Mouse (Mus musculus) stomach, embryonic 15.5 days (tissue): ENCODE data around the gene Shisal1. TPM values are rescaled to one million over a fixed set of nuclear protein-coding genes. Genes with fewer than 3 reads are reported as not detected.

Experiments
- ATAC-seq: fragments of 200-750 bp; cut with Nextera tagmentation; 2 replicates; pipeline ENCODE4 v1.8.0; 2017; ENCODE audit warnings: low read depth, moderate number of reproducible peaks, moderate TSS enrichment; ENCODE audit not compliant: insufficient read depth, low FRiP score
- H3K27ac ChIP-seq: fragments of 300-500 bp; sonication (generic); 2 replicates; pipeline ENCODE4 v1.5.1; 2015; ENCODE audit warnings: mild to moderate bottlenecking, inconsistent platforms
- H3K27me3 ChIP-seq: fragments of 300-500 bp; sonication (generic); replicated peaks from 2 replicates; pipeline ENCODE4 v1.6.1; 2015; ENCODE audit warnings: inconsistent platforms
- H3K36me3 ChIP-seq: fragments of 300-500 bp; sonication (generic); 2 replicates; pipeline ENCODE4 v1.6.1; 2015; ENCODE audit warnings: inconsistent platforms
- H3K4me1 ChIP-seq: fragments of 300-500 bp; sonication (generic); 2 replicates; pipeline ENCODE4 v1.6.1; 2015; ENCODE audit warnings: inconsistent platforms
- H3K4me2 ChIP-seq: fragments of 300-500 bp; sonication (generic); 2 replicates; pipeline ENCODE4 v1.6.1; 2015; ENCODE audit warnings: mild to moderate bottlenecking, inconsistent platforms
- H3K4me3 ChIP-seq: fragments of 300-500 bp; sonication (generic); replicated peaks from 2 replicates; pipeline ENCODE4 v1.5.1; 2015; ENCODE audit warnings: inconsistent platforms
- H3K9ac ChIP-seq: fragments of 300-500 bp; sonication (generic); 2 replicates; pipeline ENCODE4 v1.6.1; 2015; ENCODE audit warnings: inconsistent platforms
- H3K9me3 ChIP-seq: fragments of 300-500 bp; sonication (generic); 2 replicates; pipeline ENCODE4 v1.6.1; 2016; ENCODE audit warnings: inconsistent platforms
- WGBS: fragments of 180-500 bp; shearing (Covaris S2); methylation state at CpG from one replicate; pipeline ENCODE4 v1.1.7; 2015; 5-methylcytosine and 5-hydroxymethylcytosine counted together
- polyA plus RNA-seq: library from polyadenylated mRNA; unstranded; fragments of >200 nt; fragmentation: Nextera tagmentation; extraction: Ambion mirVana; gene quantifications from 2 replicates; pipeline ENCODE4 v1.2.1, GENCODE M21; 2015

Shisal1 gene
- polyA plus RNA-seq, 1 experiment from 2014 or later, result 2.6 TPM

DNA sequence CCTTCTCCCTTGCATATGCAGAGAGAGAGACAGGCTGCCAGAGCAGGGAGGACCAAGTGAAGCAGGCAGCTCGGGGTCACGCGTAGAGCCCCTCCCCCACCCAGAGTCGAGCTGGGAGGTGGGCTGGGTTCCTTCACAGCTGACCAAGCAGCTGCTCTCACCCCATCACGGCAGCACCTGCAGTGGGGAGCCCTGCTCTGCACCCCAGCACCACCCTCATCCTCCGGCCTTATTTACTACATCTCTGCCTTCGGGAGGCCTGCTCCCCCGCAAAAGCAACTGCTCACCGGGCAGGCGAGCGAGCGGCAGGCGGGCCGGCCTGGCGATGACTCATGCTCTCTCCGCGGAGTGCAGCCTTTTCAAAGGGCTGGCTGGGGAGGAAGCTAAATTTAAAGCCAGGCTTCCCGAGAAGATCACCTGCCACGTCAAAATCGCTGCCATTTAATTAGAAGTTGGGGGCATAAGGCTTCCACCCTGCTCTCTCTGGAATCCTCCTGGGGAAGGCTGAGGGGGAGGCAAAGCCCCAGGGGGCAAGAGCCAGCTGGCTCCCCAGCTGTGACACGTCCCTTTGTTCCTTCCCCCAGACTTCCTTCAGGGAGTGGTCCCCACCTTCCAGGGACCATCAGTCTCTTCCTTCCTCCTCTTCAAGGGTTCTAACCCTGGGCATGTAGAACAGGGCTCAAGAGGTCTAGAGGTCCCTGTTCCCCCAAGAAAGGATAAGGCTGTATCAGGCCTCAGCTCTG, 3.7 kb upstream of the Shisal1 start:
- no peak for ATAC-seq
- H3K4me2 ChIP-seq, result peak overlapping the region; percentile 49
- 0 out of 2 replicates have a peak overlapping the region, but pooled peaks have one; percentile 12 for H3K4me3 ChIP-seq
- 3% methylated on average over 21 of the region's 21 CpGs for WGBS
- H3K4me1 ChIP-seq, result peaks cover 19% of the 10 kb centered on the region
- no peak overlapping the region; the same call in 1 of the 2 replicates for H3K27ac ChIP-seq
- H3K9me3 ChIP-seq, result no peaks in the 10 kb centered on the region
- H3K27me3 ChIP-seq, result peaks cover 30% of the 10 kb centered on the region
- no peaks in the 10 kb centered on the region for H3K36me3 ChIP-seq
- H3K9ac ChIP-seq, result no peak overlapping the region

DNA sequence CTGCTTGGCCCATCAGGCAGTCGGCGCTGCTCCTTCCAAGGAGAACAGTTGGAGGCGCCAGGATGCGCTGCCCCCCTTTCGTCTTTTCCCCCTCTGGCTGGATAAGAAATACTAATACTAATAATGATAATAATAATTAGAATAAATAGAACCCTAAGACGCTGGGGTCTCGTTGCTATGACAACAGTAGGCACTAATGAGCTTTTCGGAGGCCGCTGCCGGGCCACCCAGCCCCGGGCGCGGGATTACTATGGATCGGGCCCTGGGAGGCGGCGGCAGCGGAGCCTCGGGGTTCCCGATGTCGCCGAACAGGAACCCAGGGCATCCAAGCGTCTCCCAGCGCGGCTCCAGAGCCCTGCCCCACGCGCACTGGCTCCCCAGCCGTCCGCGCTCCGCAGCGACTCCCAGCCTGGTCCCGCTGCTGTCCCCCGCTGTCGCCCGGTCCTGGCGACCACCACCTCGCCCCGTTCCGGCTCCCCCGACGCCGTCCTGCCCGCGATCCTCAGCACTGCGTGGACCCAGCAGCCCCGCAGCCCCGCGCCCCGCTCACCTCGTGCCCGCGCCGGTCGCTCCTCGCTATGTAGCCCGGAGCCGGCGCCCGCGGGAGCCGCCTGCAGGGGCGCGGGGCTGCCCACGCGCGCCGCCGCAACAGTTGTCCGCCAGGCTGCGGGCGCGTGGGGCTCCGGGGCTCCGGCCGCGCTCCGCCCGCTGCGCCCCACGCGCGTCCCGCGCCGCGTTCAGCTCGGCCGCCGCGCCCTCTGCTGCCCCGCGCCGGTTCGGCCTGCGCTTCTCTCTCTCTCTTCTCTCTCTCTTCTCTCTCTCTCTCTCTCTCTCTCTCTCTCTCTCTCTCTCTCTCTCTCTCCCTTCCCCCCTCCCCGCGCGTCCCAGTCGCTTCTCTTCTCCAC, 833 bp downstream of the Shisal1 start:
- Histone ChIP-seq H3K4me1 (peaks cover 19% of the 10 kb centered on the region), H3K27ac (no peak overlapping the region), H3K4me3 (peak overlapping the region; percentile 50), H3K9me3 (no peaks in the 10 kb centered on the region), H3K36me3 (no peaks in the 10 kb centered on the region), H3K4me2 (peak overlapping the region; percentile 93), H3K9ac (peak overlapping the region; percentile 12; the same call in 1 of the 2 replicates), H3K27me3 (peaks cover 44% of the 10 kb centered on the region)
- 1% methylated on average over 89 of the region's 99 CpGs for WGBS
- no peak for ATAC-seq

DNA sequence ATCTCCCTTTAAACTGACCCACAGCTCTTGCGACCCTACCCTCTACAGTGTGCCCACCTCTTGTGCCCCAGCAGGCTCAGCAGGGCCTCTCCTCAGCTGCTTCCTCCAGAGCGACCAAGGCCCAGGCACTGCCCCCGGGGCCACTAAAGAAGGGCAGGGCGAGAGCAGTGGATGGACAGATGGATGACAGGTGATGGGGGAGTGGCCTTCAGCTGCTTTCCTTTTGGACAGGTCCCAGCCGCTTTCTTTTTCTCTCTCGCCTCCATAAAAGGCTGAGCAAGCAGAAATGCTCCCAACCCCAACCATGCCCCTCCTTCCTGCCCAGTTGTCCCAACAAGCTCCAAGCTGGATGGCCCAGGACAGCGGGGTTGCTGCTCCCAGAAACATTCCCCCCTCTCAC, 2.7 kb downstream of the Shisal1 start:
- no peak overlapping the region for H3K4me2 ChIP-seq
- H3K4me3 ChIP-seq, result no peak overlapping the region
- H3K36me3 ChIP-seq, result no peaks in the 10 kb centered on the region
- no peak overlapping the region for H3K9ac ChIP-seq
- ATAC-seq, result no peak
- H3K4me1 ChIP-seq, result peaks cover 13% of the 10 kb centered on the region
- H3K27ac ChIP-seq, result no peak overlapping the region
- H3K9me3 ChIP-seq, result no peaks in the 10 kb centered on the region
- WGBS, result 32% methylated on average over 7 of the region's 7 CpGs
- peaks cover 44% of the 10 kb centered on the region for H3K27me3 ChIP-seq

DNA sequence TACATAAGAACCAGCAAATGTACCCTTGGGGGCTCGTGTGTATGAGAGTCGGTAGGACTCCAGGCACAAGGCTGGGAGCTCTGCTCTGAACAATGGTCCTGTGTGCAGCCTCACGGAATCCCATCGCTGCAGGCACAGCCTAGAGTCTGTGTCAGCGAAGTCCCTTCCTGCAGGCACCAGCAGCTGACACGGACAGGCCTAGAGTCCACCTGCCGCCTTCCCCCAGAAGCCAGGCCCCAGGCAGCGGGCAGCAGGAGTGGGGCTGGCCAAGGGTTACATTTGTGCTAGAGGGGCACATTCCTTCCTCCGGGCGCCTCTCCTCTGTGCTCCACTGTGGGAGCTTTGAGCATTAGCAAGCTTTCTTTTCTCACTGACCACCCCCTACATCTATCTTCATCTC, 3.3 kb downstream of the Shisal1 start:
- Histone ChIP-seq H3K36me3 (no peaks in the 10 kb centered on the region), H3K27me3 (peaks cover 41% of the 10 kb centered on the region), H3K4me2 (no peak overlapping the region), H3K27ac (no peak overlapping the region), H3K4me1 (peaks cover 13% of the 10 kb centered on the region), H3K4me3 (no peak overlapping the region), H3K9me3 (no peaks in the 10 kb centered on the region), H3K9ac (no peak overlapping the region)
- WGBS, result 58% methylated on average over 10 of the region's 10 CpGs
- no peak for ATAC-seq

DNA sequence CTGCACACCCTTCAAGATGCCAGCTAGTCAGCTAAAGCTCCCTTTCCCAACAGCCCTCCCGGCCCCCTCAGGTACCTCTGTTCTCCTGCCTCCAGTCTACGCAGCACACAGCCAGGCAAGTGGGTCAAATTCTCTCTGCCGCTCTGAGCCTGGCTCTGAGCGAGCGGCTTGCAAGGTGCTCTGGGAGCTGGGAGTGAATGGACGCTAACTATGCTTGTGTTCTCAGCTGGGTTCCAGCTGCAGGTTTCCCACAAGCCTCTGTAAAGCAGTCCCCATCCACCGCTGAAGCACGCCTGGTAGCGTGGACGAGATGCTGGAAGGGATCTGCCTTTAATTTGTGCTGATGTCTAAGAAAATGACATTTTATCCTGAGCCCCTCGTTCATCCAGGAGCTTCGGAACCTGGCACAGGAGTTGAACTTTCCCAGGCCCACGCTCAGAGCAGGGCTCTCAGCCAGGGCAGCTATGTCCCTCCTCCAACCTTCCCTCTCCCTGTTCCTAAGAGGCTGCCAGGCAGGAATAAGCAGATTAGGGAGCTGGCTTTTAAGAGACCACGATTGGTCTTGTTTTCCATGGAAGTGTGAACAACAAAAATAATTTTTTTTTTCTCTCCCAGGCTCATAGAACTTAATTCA, 5.1 kb downstream of the Shisal1 start:
- Histone ChIP-seq H3K9ac (no peak overlapping the region; the same call in 1 of the 2 replicates), H3K27ac (peak overlapping the region; percentile 26; the same call in 1 of the 2 replicates), H3K36me3 (no peaks in the 10 kb centered on the region), H3K27me3 (peaks cover 22% of the 10 kb centered on the region), H3K4me1 (peaks cover 17% of the 10 kb centered on the region), H3K4me2 (no peak overlapping the region), H3K9me3 (no peaks in the 10 kb centered on the region), H3K4me3 (no peak overlapping the region)
- ATAC-seq, result peak; percentile 15; the same call in 1 of the 2 replicates
- WGBS, result 49% methylated on average over 14 of the region's 14 CpGs

DNA sequence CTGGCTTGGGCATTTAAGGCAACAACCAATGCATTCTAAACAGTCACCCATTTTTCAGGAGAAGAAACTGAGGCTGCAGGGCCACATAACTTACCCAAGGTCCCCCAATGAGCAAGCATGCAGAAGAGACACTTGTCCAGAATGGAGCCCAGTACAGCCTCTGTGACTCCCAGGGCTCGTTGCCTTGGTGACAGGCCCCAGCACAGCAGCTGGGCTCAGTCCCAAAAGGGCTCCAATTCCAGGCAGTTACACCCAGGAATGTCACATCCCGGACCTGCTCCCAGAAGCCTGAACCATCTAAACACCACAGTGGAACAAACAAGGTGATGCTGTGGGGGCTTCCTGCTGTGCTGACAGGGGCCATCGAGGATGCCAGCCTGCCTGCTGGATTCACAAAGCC, 6.1 kb downstream of the Shisal1 start:
- no peak overlapping the region for H3K27ac ChIP-seq
- H3K4me1 ChIP-seq, result peaks cover 11% of the 10 kb centered on the region
- peaks cover 17% of the 10 kb centered on the region for H3K27me3 ChIP-seq
- no peak overlapping the region for H3K4me2 ChIP-seq
- no peaks in the 10 kb centered on the region for H3K36me3 ChIP-seq
- H3K4me3 ChIP-seq, result no peak overlapping the region
- H3K9ac ChIP-seq, result no peak overlapping the region
- H3K9me3 ChIP-seq, result no peaks in the 10 kb centered on the region
- WGBS, result 47% methylated on average over 3 of the region's 3 CpGs
- no peak for ATAC-seq

DNA sequence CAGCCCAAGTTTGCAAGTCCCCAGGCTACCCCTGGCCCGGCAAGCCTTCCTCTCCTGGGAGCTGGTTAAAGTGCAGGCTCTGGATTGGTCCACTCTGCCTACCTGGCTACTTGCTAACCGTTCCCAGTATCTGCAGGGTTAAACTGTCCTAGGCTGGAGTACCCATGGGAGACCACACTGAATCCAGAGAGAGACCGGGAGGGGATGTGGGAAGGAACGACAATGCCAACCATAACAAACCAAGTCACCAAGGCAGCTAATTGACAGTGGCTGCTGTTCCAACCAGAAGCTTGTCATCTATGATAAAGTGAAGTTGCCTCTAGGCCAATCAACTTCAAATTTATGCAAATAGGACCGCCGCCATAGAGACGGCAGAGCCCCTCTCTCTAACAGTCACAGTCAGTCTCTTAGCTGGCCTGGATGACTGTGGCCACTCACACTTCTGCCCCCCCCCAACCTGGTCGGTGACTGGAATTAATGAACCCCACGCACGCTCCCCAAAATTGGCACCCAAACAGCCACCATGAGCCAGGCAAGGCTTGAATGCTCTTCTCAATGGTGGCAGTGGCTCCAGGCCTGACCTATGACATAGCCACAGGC, 13.2 kb downstream of the Shisal1 start:
- H3K9ac ChIP-seq, result no peak overlapping the region

DNA sequence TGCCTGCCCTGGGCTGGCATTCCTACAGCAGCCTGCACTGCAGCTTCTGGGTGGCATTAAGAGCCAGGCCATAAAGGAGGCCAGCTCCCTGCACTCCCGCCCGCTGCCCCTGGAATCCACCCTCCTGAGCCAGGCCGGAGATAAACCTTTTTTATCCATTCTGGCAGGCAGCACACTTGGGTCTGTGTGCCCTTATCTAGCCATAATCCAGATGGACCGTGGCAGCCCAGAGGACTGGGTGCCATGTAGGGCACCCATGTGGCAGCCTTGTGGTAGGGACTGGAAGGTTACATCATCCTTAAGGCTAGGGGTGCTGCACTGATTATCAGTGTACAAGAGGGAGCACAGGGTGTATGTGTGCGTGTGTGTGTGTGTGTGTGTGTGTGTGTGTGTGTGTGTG, 16.4 kb downstream of the Shisal1 start:
- H3K4me3 ChIP-seq, result no peak overlapping the region
- no peaks in the 10 kb centered on the region for H3K4me1 ChIP-seq
- no peaks in the 10 kb centered on the region for H3K27me3 ChIP-seq
- no peaks in the 10 kb centered on the region for H3K36me3 ChIP-seq
- H3K9me3 ChIP-seq, result no peaks in the 10 kb centered on the region
- H3K4me2 ChIP-seq, result no peak overlapping the region
- WGBS, result 69% methylated on average over 5 of the region's 5 CpGs
- no peak overlapping the region for H3K27ac ChIP-seq
- H3K9ac ChIP-seq, result no peak overlapping the region
- ATAC-seq, result no peak

More for the DNA sequence above, 13.2 kb downstream of the Shisal1 start:
- Histone ChIP-seq H3K27ac (no peak overlapping the region), H3K4me1 (0 out of 2 replicates have a peak, but pooled peaks cover 3% of the 10 kb centered on the region), H3K36me3 (no peaks in the 10 kb centered on the region), H3K4me2 (no peak overlapping the region), H3K27me3 (no peaks in the 10 kb centered on the region), H3K4me3 (no peak overlapping the region), H3K9me3 (no peaks in the 10 kb centered on the region)
- WGBS, result 76% methylated on average over 10 of the region's 10 CpGs
- no peak for ATAC-seq

DNA sequence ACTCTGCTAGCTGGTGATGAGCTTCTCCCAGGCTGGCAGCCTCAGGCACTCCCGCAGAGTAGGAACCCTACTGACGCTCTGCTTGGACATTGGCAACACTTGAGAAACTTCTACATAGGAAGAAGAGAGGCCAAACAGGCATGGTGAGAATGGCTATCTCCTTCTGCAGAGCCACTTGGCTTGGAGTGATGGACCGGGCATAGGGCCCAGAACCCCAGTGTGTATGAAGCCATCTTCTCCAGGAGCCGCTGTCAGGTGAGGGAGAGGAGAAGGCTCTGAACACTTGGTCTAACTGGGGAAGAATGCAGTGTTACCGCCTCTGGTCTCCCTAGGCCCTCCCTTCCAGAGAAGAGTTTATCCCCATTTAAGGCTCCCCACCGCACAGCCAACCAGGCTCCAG, 19.3 kb downstream of the Shisal1 start:
- ATAC-seq, result no peak
- Histone ChIP-seq H3K27me3 (no peaks in the 10 kb centered on the region), H3K4me1 (no peaks in the 10 kb centered on the region), H3K36me3 (no peaks in the 10 kb centered on the region), H3K4me2 (no peak overlapping the region), H3K4me3 (no peak overlapping the region), H3K9me3 (no peaks in the 10 kb centered on the region), H3K27ac (no peak overlapping the region), H3K9ac (no peak overlapping the region)
- whole genome bisulfite sequencing, result 89% methylated on average over 6 of the region's 6 CpGs

DNA sequence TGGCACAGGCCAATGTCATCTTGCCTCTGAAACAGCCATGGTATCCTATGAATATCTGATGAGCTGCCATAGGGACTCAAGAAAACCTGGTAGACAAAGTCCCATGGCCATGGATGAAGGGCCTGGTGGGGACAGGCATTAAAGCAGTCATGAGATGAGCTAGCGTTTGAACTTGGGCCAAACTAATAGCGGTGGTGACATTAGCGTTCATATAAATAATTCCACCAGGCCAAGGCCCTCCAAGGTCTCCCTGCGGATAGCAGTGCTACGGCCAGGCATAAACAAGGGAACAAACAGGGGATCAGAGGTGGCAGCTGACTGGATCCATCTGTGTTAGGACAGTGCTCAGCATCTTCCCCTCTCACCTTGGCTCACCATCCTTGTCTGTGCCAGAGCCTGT, 21.2 kb downstream of the Shisal1 start:
- H3K9ac ChIP-seq, result no peak overlapping the region
- 73% methylated on average over 5 of the region's 5 CpGs for WGBS
- no peaks in the 10 kb centered on the region for H3K9me3 ChIP-seq
- H3K4me1 ChIP-seq, result 0 out of 2 replicates have a peak, but pooled peaks cover 7% of the 10 kb centered on the region
- H3K36me3 ChIP-seq, result no peaks in the 10 kb centered on the region
- H3K27ac ChIP-seq, result no peak overlapping the region
- no peak overlapping the region for H3K4me2 ChIP-seq
- H3K27me3 ChIP-seq, result no peaks in the 10 kb centered on the region
- ATAC-seq, result no peak
- H3K4me3 ChIP-seq, result no peak overlapping the region

DNA sequence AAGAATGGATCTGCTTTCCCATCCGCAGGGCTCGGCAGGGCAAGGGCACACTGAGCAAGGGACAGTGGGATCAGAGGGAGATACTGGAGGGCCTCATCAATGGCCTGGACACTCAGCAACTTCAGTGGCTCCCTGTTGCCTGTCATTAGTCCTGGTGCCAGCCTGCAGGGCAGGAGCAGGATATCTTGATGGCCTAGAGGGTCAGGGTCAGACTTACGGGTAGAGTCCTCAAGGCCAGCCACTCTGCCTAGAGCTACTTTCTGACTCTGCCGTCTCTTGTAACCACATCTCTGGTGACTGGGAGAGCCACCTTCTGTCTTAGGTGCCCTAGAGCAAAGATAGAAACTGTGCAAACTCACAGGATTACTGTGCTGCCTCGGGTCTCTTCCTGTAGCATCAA, 23.1 kb downstream of the Shisal1 start:
- Histone ChIP-seq H3K27ac (no peak overlapping the region), H3K9me3 (no peaks in the 10 kb centered on the region), H3K4me3 (no peak overlapping the region), H3K4me2 (no peak overlapping the region), H3K27me3 (no peaks in the 10 kb centered on the region), H3K4me1 (0 out of 2 replicates have a peak, but pooled peaks cover 7% of the 10 kb centered on the region), H3K36me3 (no peaks in the 10 kb centered on the region), H3K9ac (no peak overlapping the region)
- no peak for ATAC-seq
- WGBS, result 80% methylated on average over 5 of the region's 5 CpGs
